In the genomic region with DNA sequence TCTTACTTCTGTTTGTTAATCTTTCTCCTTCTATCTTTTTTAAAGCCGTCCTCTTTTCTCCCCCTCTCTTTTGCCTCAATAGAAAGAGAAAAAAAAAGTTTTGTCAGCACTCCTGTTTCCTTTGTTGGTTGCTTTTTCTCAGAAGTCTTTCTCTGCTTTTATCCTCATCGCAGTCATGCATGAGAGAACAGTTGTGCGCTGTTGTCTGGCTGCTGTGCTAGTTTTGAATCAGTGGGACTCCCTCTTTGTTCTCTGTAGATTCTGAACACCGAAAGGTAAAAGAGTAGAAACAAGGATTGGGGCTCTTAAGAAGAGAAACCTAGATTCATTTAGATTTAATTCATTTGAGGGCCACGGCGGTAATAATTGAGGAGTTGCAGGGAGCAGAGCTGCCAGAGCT, we compare ENCODE assay signal across 20 mouse cellular contexts.
A peak's percentile ranks its signal among the peaks of the same experiment; 100 is the strongest.
DNase-seq lines count a peak whose midpoint lies in the region; ATAC-seq and TF ChIP-seq lines count a peak whose summit lies in the region.
"Had no signal": no experiment of that assay in that cellular context is flagged by ENCODE, and none has a peak within 500 bp of the region (broad histone marks: within the 10 kb centered on the region; RNA-seq: fewer than 3 reads in every experiment).

No protein-coding gene starts in this region.

- DNase-seq in midbrain, embryonic 10.5 days (ENCODE audit: low spot score): no peak
- DNase-seq in midbrain, postnatal 0 days (ENCODE audit: low spot score): no peak
- DNase-seq in embryo, embryonic 11 days: peak; percentile 12
- DNase-seq in gastrocnemius, postnatal 4 days (ENCODE audit: low spot score in 2 of 2): no peak
- DNase-seq in lung, postnatal 25 days (ENCODE audit: low spot score): no peak
- DNase-seq: cerebellum, adult 8-10 months; gastrocnemius, postnatal 14 days; heart, adult 2 months; heart, postnatal 4 days; liver, embryonic 13.5 days; lung, embryonic 14.5 days; lung, postnatal 4 days; right cerebral cortex, postnatal 14 days; spleen, adult 18-20 months; thymus, postnatal 36 days had no signal

- H3K27me3 ChIP-seq in midbrain, embryonic 10.5 days (ENCODE audit: low read depth, poor library complexity, severe bottlenecking): peaks cover 57% of the 10 kb centered on the region
- H3K27me3 ChIP-seq in midbrain, postnatal 0 days (ENCODE audit: insufficient read depth, low read length): no peaks in the 10 kb centered on the region
- H3K27me3 ChIP-seq in hindbrain, embryonic 12.5 days: no peaks in the 10 kb centered on the region
- no peaks in the 10 kb centered on the region for H3K27me3 ChIP-seq in midbrain, embryonic 13.5 days
- no peaks in the 10 kb centered on the region for H3K27me3 ChIP-seq in kidney, embryonic 14.5 days (ENCODE audit: control insufficient read depth, insufficient read depth, low read length)
- H3K27me3 ChIP-seq: limb, embryonic 12.5 days; liver, embryonic 13.5 days had no signal

- H3K4me3 ChIP-seq in midbrain, embryonic 10.5 days: peak overlapping the region; percentile 22
- no peak overlapping the region for H3K4me3 ChIP-seq in midbrain, postnatal 0 days (ENCODE audit: low read depth, low read length)
- H3K4me3 ChIP-seq in hindbrain, embryonic 12.5 days: no peak overlapping the region
- no peak overlapping the region for H3K4me3 ChIP-seq in midbrain, embryonic 13.5 days (replicated peaks)
- H3K4me3 ChIP-seq in kidney, embryonic 14.5 days (ENCODE audit: low read length): no peak overlapping the region
- H3K4me3 ChIP-seq: heart, adult 2 months; limb, embryonic 12.5 days; liver, embryonic 13.5 days had no signal

- H3K4me1 ChIP-seq in midbrain, embryonic 10.5 days: peaks cover 51% of the 10 kb centered on the region
- H3K4me1 ChIP-seq in midbrain, postnatal 0 days (ENCODE audit: insufficient read depth, low read length): no peaks in the 10 kb centered on the region
- no peaks in the 10 kb centered on the region for H3K4me1 ChIP-seq in hindbrain, embryonic 12.5 days
- H3K4me1 ChIP-seq in midbrain, embryonic 13.5 days (replicated peaks): peaks cover 10% of the 10 kb centered on the region; the same call in 1 of the 2 replicates
- no peaks in the 10 kb centered on the region for H3K4me1 ChIP-seq in kidney, embryonic 14.5 days (ENCODE audit: control insufficient read depth, insufficient read depth, low read length)
- H3K4me1 ChIP-seq: limb, embryonic 12.5 days; liver, embryonic 13.5 days had no signal

- no peak for ATAC-seq in midbrain, postnatal 0 days (ENCODE audit: low FRiP score)
- ATAC-seq in hindbrain, embryonic 12.5 days (ENCODE audit: low FRiP score): no peak
- ATAC-seq in midbrain, embryonic 13.5 days: no peak
- no peak for ATAC-seq in kidney, embryonic 14.5 days (ENCODE audit: low FRiP score, low TSS enrichment)
- ATAC-seq: intestine, embryonic 16.5 days had no signal

- WGBS in midbrain, embryonic 10.5 days: 35% methylated on average over 6 of the region's 6 CpGs
- 40% methylated on average over 6 of the region's 6 CpGs for WGBS in midbrain, postnatal 0 days
- WGBS in hindbrain, embryonic 12.5 days: 37% methylated on average over 6 of the region's 6 CpGs
- WGBS in midbrain, embryonic 13.5 days: 25% methylated on average over 6 of the region's 6 CpGs
- WGBS in kidney, embryonic 14.5 days: 79% methylated on average over 6 of the region's 6 CpGs

- H3K9ac ChIP-seq in midbrain, postnatal 0 days (replicated peaks; ENCODE audit: low read length, poor library complexity, severe bottlenecking): no peak overlapping the region
- no peak overlapping the region for H3K9ac ChIP-seq in hindbrain, embryonic 12.5 days
- H3K9ac ChIP-seq in midbrain, embryonic 13.5 days (replicated peaks): no peak overlapping the region
- H3K9ac ChIP-seq in kidney, embryonic 14.5 days (ENCODE audit: low read depth, low read length): no peak overlapping the region
- H3K9ac ChIP-seq: limb, embryonic 12.5 days; liver, embryonic 13.5 days; lung, embryonic 14.5 days had no signal

- H3K9me3 ChIP-seq in midbrain, embryonic 10.5 days (replicated peaks): no peaks in the 10 kb centered on the region
- H3K9me3 ChIP-seq in midbrain, postnatal 0 days (ENCODE audit: low read length): no peaks in the 10 kb centered on the region
- H3K9me3 ChIP-seq in hindbrain, embryonic 12.5 days (replicated peaks): no peaks in the 10 kb centered on the region
- H3K9me3 ChIP-seq in midbrain, embryonic 13.5 days: no peaks in the 10 kb centered on the region
- H3K9me3 ChIP-seq in kidney, embryonic 14.5 days (ENCODE audit: control insufficient read depth, low read length): no peaks in the 10 kb centered on the region
- H3K9me3 ChIP-seq: limb, embryonic 12.5 days; liver, embryonic 13.5 days had no signal

- no peak for TF ChIP-seq CTCF in midbrain, postnatal 0 days (IDR thresholded peaks at IDR 0.05)

- no peak overlapping the region for H3K4me2 ChIP-seq in midbrain, postnatal 0 days (ENCODE audit: low read depth, low read length, poor library complexity, severe bottlenecking)
- peak overlapping the region; percentile 17; the same call in 1 of the 2 replicates for H3K4me2 ChIP-seq in hindbrain, embryonic 12.5 days (replicated peaks)
- peak overlapping the region; percentile 28 for H3K4me2 ChIP-seq in midbrain, embryonic 13.5 days (replicated peaks)
- no peak overlapping the region for H3K4me2 ChIP-seq in kidney, embryonic 14.5 days (replicated peaks; ENCODE audit: low read depth, low read length)
- H3K4me2 ChIP-seq: limb, embryonic 12.5 days; liver, embryonic 13.5 days; lung, embryonic 14.5 days had no signal

- H3K27ac ChIP-seq in midbrain, embryonic 10.5 days (replicated peaks): peak overlapping the region; percentile 80
- H3K27ac ChIP-seq in midbrain, postnatal 0 days (ENCODE audit: low read depth, low read length): no peak overlapping the region
- H3K27ac ChIP-seq in hindbrain, embryonic 12.5 days: no peak overlapping the region
- peak overlapping the region; percentile 69 for H3K27ac ChIP-seq in midbrain, embryonic 13.5 days
- no peak overlapping the region for H3K27ac ChIP-seq in kidney, embryonic 14.5 days (ENCODE audit: low read depth, low read length)
- H3K27ac ChIP-seq: heart, adult 2 months; limb, embryonic 12.5 days; liver, embryonic 13.5 days had no signal

- H3K36me3 ChIP-seq in midbrain, embryonic 10.5 days: no peaks in the 10 kb centered on the region
- H3K36me3 ChIP-seq in midbrain, postnatal 0 days (ENCODE audit: insufficient read depth, low read length): no peaks in the 10 kb centered on the region
- no peaks in the 10 kb centered on the region for H3K36me3 ChIP-seq in hindbrain, embryonic 12.5 days
- H3K36me3 ChIP-seq in midbrain, embryonic 13.5 days: no peaks in the 10 kb centered on the region
- no peaks in the 10 kb centered on the region for H3K36me3 ChIP-seq in kidney, embryonic 14.5 days (ENCODE audit: control insufficient read depth, insufficient read depth, low read length)
- H3K36me3 ChIP-seq: limb, embryonic 12.5 days; liver, embryonic 13.5 days had no signal

Comparison
In these comparisons a context has a peak if more than half of its experiments do, and no peak if none do; other contexts are left out.
1. H3K27ac ChIP-seq: peak in midbrain, embryonic 10.5 days (single experiment) and midbrain, embryonic 13.5 days (single experiment); none in midbrain, postnatal 0 days (single experiment), hindbrain, embryonic 12.5 days (single experiment) and kidney, embryonic 14.5 days (single experiment).
2. H3K4me2 ChIP-seq: peak in hindbrain, embryonic 12.5 days (single experiment) and midbrain, embryonic 13.5 days (single experiment); none in midbrain, postnatal 0 days (single experiment) and kidney, embryonic 14.5 days (single experiment).